Mouse (Mus musculus) erythroblast, embryonic 14.5 days (primary cell): Measurements from ENCODE around the gene Fgf8.

ENCODE experiments used
- GATA1 ChIP-seq: IDR thresholded peaks from 2 replicates; pipeline ENCODE4 v1.6.1; 2012; ENCODE audit warnings: low read length, inconsistent platforms, mixed read lengths
- TAL1 ChIP-seq: IDR thresholded peaks from 3 replicates; pipeline ENCODE4 v1.6.1; 2012; ENCODE audit warnings: low read length, inconsistent platforms, mixed read lengths

GRCm38 (mm10) chr19:45758671-45759070 lies 16.0 kb upstream of the Fgf8 start:
- TF ChIP-seq GATA1 = no peak
- TF ChIP-seq TAL1 = no peak
